Mouse (Mus musculus): ENCODE data around the gene Emp3. TPM values are rescaled to one million over a fixed set of nuclear protein-coding genes. Genes with fewer than 3 reads are reported as not detected.
"Not testable (repeated sequence)": the region's sequence is repeated elsewhere in the genome, so short reads cannot be mapped to it uniquely, and the experiment has no call there.

The Emp3 gene
- total RNA-seq, 2 experiments from 2014 or later = 203 to 280 TPM

DNA sequence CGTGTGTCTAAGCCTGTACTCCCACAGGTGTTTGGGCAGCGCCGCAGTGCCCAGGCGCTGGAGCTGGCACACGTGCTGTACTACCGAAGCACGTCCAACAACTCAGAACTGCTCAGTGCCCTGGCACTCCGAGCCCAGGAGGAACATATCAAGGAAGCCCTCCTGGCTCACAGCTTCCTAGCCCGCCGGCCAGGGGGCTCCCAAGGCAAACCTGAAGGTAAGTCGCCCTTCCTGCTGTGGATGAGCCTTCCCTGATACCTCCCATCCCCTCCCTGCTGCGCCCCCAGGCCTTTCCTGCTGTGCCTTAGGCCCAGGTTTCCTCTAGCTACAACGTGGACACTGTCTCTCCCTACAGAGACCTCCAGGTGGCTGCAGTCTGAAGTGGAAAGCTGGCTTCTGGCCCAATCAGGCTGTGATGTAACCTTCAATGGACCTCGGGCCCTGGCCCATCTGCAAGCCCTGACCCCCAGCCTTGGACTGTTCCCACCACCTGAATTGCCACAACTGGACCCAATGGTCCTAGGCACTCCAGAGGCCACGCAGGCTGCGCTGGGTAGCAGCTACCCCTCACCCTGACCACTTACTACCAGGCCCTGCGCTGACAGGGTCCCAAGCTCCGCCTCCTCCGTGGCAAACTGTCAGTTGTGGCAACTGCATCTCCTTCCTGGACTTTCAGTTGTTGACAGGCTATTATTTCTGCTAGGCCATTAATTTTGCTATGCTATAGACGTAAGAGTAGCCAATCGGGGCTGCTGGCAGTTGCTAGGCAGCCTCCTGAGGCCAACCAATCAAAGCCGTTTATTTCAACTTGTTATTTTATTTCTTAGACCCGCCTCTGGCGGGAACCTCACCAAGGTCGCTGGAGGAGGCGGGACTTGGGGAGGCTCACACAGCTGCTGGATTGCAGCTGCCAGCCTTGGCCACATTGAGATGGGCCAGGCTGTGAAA, 4.9 kb downstream of the Emp3 start:
- ATAC-seq (replicated peaks; ENCODE audit: poor library complexity) = peak; percentile 71

DNA sequence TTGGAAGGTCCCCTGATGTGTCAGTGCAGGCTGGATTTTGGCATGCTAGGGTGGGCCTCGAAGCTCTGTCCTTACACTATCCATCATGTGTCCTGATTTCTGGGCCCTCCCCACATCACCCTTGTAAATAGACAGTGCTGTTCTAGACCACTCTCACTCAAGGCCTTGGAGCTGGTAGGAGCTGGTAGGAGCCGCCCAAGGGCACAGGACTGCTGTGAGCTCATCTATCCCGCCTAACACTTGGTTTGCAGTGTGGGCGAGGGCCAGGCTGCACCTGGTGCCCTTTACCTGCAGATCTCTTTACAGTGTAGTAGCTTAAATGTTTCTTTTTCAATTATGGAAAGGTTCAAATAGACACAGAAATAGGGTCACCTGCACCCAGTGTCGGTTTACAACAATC, 6.2 kb downstream of the Emp3 start:
- ATAC-seq (replicated peaks; ENCODE audit: poor library complexity) = no peak

DNA sequence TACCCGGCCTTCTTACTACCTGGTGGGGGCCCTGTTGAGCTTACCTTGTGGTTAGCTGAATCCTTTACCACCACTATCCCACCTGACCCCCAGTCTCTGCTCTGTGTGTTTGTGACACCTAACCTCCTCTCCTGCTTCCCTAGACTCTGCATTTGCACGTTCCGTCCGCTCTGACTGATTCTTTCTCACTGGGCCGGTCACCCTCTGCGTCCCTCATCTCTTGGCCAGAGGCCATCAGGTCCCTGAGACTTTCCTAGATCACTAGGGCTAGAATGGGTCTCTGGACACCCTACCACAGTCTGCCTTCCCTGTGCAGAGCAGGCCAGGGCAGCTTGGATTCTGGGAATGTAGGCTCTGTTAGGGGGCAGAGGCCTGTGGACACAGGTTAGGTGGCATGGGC, 7.1 kb downstream of the Emp3 start:
- no peak for ATAC-seq (replicated peaks; ENCODE audit: poor library complexity)

DNA sequence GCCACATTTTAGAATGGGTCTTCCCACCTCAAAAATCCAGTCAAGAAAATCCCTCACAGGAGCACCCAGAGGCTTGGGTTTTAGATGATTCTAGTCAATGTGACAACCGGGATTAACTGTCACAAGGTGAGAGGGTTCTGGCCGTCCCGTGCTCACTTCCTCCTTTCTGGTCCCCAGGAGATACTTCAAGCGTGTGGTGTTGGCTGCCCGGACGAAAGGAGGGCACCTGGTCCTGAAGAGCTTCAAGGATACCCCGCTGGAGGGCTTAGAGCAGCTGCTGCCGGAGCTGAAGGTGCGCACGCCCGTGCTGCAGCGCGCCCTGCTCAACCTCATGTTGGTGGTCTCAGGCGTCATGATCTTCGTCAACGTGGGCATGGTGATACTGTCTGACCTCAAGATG, 12.1 kb downstream of the Emp3 start:
- ATAC-seq (replicated peaks; ENCODE audit: poor library complexity) = no peak

DNA sequence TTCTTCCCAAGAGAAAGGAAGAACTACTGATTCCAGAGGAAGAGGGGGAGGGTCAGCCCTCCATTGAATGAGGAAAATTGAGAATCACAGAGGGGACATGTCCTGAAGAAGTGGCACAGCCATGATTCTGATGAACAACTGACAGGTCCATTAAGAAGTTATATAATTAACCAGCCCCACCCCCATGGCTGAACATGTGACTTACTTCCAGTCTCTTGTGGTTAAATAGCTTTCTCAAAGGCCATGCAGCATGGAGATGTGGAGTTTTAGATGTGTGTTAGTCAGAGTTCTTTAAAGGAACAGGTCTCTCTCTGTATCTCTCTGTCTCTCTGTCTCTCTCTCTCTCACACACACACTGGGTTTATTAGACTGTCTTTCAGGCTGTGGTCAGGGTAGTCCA, 12.8 kb downstream of the Emp3 start:
- ATAC-seq (replicated peaks; ENCODE audit: poor library complexity) = peak; percentile 50

DNA sequence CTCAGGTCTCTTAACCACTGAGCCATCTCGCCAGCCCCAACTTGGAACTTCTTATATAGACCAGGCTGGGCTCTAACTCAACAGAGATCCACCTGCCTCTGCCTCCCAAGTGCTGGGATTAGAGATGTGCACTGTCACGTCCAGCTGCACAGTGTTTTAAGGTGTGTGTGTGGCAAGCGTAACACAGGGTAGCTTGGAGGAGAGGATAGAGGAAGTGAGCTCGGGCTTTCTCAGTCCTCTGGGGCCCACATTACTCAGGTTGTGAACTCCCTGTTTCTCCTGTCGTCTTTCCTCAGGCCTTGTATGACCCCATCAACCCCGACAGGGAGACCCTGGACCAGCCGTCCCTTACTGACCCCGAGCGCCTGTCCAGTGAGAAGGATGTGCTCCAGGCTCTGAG, 14.6 kb downstream of the Emp3 start:
- no peak for ATAC-seq (replicated peaks; ENCODE audit: poor library complexity)

DNA sequence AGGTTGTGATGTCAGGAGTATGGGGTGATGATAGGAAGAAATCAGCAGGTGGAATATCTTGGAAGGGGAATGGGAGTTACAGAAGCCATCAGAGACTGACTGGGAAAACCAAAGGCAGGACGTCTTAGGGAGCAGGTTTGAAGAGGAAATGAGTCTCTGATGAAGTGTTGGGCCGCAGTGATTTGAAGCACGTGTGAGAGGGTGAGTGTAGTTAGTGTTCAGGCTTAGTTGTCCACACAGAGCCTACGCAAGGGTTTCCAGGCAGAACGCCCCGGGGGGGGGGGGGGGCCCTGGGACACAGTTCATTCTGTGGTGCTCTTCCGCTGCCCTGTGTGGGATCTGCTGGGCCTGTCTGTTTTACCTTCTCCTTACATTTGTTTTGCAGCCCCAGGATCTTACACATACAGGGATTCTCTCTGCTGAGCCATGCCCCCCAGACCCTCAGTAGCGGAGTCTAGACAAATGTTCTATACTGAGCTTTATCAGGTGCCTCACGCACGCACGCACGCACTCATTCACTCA, 18.7 kb downstream of the Emp3 start:
- no peak for ATAC-seq (replicated peaks; ENCODE audit: poor library complexity)

DNA sequence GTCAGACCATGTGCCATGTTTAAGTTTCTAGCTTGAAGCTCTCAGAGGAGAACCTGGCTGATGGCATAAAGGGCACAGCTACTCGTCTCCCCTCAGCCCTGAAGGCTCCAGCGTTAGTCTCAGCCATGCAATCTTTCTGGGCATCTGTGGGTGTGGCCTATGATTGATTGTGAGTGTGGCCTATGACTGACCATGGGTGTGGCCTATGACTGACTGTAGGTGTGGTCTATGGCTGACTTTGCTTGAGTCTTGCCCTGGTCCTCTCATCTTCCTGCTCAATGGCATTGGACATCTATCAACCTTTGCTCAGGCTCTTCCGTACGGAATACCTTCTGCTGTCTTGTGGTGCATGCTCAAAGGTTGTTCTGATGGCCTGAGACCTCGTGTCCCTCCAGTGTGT, 19.6 kb downstream of the Emp3 start:
- peak; percentile 69 for ATAC-seq (replicated peaks; ENCODE audit: poor library complexity)

DNA sequence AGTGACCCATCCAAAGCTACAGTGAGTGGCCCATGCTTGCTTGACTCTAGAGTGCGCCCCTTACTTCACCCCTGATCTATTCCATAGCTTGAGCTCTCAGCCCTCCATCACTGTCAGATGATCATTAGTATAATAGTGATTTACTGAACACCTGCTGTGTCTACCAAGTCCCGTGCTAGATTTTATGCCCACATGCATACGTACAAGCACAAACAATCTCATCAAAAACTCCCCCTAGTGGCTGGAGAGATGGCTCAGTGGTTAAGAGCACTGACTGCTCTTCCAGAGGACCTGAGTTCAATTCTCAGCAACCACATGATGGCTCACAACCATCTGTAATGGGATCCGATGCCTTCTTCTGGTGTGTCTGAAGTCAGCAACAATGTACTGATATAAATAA, 23.1 kb downstream of the Emp3 start:
- ATAC-seq (replicated peaks; ENCODE audit: poor library complexity) = not testable (repeated sequence)

DNA sequence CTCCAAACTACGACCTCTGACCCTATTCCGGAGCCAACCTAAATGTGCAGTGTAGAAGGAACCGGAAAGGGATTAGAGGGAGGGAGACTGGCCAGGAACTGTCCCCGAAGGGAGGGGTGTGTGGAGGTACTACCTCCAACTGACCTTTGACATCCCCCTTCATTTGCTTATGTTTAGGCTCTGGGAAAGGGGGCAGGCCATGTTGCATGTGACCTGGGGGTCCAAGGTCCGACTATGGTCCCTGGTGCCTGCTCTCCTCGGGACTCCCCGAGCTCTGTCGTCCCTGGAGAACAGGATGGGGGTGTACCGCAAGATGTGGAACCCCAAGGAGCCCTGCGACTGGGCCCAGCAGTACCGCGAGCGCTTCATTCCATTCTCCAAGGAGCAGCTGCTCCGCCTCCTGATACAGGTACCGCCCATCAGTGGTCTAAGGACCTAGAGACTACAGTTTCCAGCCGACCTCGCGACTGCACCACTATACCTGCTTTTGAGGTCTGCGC, 23.9 kb downstream of the Emp3 start:
- ATAC-seq (replicated peaks; ENCODE audit: poor library complexity) = peak; percentile 33

DNA sequence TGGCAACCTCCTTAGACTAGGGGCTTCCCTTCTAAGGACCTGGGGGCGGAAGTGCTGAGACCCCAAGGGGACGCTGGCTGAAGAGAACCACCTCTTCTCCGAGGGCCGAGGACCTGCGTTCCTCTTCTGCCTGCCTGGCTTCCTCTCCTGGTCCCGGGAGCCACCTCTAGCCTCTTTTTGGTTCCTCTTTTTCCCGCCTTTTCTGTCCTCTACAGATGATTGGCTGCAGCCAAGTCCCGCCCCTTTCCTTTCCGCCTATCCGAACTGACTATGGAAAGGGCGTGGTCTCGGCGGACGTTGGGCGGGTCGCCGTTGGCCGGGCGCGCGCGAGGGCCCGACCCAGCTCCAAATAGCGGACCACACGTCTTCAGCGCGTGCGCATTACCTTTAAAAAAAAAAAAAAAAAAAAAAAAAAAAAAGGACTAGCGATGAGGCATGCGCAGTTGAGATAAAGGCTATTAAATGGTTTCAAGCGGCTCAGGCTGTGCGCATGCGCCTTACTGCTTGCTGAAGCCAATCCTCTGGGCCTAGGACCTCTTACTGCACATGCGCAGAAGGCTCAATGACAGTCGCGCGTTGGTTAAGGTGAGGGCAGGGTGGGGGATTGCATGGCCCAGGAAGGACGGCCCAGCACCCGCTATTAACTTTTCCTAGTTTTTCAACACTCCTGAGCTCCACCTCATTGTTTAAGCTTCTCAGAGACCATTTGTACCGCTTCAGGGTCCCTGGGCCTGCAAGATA, 24.5 kb downstream of the Emp3 start, which contains the start of the genes Syngr4 and Tmem143:
TSS of gene Syngr4 (minus strand) at position 198 of the 741 bp plus-strand sequence.
TSS of gene Tmem143 (plus strand) at position 425 of the 741 bp plus-strand sequence.
- ATAC-seq (replicated peaks; ENCODE audit: poor library complexity) = peak; percentile 85

DNA sequence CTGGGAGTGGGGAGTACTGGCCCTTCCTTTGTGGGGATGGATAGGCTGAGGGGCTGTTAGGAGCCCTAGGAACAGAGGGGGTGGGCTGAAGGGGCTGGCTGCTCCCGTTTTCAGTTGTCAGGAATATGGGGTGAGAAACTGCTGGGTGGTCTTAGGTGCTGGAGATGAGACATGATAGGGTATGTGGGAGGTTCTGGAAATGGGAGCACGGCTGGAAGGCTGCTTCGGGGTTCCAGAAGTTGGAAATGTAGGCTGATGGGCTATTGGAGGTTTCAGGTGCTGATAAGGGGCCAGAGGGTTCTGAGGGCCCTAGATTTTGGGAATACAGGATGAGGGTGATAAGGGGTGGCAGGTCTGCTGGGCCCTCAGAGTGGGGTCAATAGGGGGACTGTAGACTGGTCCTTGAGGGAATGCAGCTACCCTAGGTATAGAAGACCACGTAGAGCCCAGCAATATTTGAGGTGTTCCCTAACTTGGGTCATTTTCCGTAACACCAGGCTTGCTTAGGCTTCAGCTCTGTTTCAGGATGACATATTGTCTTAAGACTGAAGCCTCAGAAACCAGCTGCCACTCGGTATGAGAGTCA, 25.2 kb downstream of the Emp3 start:
- no peak for ATAC-seq (replicated peaks; ENCODE audit: poor library complexity)

DNA sequence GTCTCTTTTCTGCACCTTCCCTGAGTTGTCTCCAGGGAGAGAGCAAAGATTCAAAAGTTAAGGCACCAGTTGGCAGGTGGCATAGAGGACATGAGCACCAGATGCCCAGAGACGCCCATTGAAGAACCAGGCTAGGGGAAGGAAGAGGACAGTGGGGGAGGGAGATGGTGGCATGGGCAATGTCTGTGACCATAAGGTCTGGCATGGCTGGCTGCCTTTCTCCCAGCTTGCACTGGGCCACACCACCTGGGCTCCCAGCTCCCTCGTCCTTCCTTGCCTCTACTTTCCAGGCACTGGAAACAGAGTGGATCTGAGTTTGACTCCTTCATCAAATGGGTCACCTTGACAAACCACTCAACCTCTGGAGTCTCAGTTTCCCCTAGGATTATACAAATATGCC, 28.6 kb downstream of the Emp3 start:
- ATAC-seq (replicated peaks; ENCODE audit: poor library complexity) = no peak

DNA sequence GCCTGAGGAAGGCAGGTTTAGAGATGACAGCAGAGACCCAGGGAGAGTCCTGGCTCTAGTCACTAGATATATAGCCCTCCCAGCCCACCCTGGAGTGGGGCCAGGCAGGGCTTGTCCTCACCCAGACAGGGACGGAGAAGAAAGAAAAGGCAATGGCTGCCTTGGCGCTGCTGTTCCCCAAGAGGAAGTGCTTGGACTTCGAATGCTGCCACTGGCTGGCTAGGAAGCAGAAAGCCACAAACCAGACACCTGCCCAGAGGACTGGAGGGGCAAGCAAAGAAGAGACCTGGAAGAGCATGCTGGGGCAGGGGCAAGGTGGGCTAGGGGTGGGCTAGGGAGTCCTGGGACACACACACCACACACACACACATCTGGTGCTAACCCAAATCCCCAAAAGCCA, 34.0 kb downstream of the Emp3 start:
- 0 out of 2 replicates have a peak, but pooled peaks have one; percentile 31 for ATAC-seq (replicated peaks; ENCODE audit: poor library complexity)

DNA sequence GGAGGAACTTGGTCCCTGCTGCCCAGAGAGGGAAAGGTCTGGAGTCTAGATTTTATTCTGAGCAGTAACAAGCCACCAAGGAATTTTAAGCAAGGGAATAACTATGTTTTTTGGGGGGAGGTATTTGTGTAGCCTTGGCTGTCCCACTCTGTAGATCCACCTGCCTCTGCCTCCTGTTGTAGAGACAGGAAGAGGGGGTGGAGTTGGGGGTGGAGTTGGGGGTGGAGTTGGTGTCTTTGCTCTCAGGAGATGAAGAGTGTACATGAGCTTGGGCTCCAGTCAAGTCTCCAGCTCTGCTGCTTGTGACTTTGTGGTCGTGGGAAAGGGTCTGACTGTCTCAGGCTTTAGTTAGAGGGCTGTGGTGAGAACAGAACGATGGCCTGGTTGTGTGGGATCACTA, 40.2 kb downstream of the Emp3 start:
- ATAC-seq (replicated peaks; ENCODE audit: poor library complexity) = no peak

DNA sequence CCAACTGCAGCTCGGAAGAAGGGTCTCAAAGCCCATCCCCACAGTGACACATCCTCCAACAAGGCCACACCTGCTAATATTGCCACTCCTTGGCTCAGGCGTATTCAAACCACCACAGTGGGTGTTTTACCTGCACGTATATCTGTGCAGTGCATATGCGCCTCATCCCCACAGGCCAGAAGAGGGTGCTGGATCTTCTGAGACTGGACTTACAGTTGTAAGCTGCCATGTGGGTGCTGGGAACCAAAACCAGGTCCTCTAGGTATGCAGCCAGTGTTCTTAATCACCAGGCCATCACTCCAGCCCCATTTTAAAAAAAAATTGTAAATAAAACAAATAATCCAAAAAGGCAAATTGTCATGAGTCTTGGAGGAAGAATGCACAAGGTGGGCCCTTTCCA, 40.7 kb downstream of the Emp3 start:
- ATAC-seq (replicated peaks; ENCODE audit: poor library complexity) = no peak

DNA sequence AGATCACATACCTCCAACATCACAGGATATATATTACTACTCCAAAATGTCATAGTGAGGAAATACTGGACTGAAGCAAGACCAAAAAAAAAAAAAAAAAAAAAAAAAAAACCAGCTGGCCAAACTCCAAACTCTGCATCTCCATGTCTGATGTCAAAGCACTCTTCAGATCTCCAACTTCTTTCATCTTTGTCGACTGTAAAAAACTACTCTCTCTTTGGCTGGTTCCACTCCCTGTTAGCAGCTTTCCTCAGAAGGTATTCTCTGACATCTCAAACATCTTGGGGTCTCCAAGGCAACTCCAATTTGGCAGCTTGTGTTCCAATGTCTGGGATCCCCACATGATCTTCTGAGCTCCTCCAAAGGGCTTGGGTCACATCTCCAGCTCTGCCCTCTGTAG, 42.9 kb downstream of the Emp3 start, which contains the start of gene Grin2d:
TSS of gene Grin2d (minus strand) at position 101 of the 400 bp plus-strand sequence.
- not testable (repeated sequence) for ATAC-seq (replicated peaks; ENCODE audit: poor library complexity)

DNA sequence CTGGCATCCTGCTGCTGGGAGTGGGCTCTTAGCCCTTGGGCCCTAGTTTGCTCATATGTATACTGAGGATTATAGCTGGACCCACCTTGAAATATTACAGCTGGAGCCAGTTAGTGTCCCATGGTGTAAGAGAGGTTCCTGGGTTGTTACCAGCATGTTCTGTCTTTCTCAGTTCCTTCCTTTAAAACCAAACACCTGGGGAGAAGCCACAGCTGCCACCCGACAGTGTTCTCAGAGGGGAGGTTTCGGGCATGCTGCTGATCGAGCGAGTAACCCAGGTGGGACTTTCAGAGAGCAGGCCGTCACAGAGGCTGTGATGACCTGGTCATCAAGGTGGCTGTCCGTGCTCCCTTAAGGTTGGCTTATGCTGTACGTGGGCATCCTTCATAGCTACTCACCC, 44.3 kb downstream of the Emp3 start:
- ATAC-seq (replicated peaks; ENCODE audit: poor library complexity) = no peak

DNA sequence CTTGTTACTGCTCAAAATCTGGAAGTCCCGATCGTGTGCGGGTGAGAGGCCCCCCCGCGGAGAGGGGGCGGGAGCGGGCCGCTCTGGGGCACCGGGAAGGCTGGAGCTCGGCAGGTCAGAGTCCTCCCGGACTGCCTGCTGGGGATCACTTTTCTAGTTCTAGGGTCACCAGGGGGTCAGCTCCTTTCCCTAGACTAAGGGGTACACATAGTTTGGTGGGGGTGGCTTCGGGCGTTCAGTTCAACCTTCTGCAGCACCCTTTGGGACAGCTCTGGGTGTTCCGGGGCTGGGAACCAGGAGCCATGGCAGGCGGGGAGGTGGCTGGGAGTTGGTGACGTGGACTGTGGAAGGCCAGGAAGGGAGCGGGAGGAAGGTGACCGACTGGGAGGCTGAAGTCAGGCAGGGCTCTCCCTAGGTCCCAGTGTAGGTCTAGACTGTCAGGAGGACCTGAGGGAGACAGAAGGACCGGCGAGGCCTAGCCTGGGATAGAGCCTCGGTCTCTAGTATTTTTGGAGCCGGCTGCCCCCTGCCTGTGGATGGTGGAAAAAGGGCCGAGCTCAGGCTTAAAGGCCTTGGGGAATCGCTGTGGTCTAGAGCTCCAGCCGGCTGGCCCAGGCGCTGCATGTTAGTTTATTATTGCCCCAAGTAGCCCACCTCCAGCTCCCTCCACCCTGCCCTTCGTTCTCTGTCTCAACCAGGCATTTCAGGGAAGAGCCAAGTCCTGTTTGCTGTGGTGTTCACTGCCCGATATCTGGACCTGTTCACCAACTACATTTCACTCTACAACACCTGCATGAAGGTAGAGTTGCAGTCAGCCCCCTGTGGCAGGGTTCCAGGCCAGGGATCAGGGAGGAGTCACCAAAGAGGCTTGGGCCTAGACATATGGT, 47.9 kb downstream of the Emp3 start:
- ATAC-seq (replicated peaks; ENCODE audit: poor library complexity) = peak; percentile 59

DNA sequence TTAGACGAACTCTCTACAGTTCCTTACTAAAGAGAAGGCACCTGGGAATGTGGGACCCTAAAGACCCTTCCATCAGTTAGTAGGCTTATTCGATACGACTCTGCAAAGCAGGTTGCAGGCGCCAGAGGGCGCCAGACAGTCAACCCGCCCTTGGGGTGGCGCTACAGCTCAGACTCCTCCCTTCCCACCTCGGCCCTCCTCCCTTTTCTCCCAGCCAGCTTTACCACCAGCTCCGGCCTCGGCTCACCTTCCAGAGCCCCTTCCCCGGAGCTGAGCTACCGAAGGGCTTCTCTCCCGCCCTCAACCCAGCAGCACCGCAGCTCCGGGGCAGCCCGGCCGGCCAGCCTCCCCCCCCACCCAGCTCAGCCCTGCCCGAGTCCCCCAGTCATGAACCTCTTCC, 48.6 kb downstream of the Emp3 start, which contains the start of gene Kdelr1:
TSS of gene Kdelr1 (plus strand) at position 149 of the 400 bp plus-strand sequence.
- ATAC-seq (replicated peaks; ENCODE audit: poor library complexity) = peak; percentile 89
